Mouse (Mus musculus) thymus, postnatal 0 days (tissue): ENCODE measurements around the gene Sh2d6. TPM values are rescaled to one million over a fixed set of nuclear protein-coding genes. Genes with fewer than 3 reads are reported as not detected.

Source experiments
- polyA plus RNA-seq: library from polyadenylated mRNA; unstranded; fragments of >200 nt; fragmentation: Nextera tagmentation; extraction: Ambion mirVana; gene quantifications from 2 replicates; pipeline ENCODE4 v1.2.1, GENCODE M21; 2015

Gene Sh2d6
- polyA plus RNA-seq, 1 experiment from 2014 or later = 0.14 TPM

Other genes starting within 250 kb of the Sh2d6 start
- gene Sftpb, start 217.1 kb downstream of the Sh2d6 start, polyA plus RNA-seq = 0.21 TPM in 1 of 2 replicates, not detected in the other
- gene Usp39, start 176.5 kb downstream of the Sh2d6 start, polyA plus RNA-seq = 51.1 and 52.8 TPM in 2 replicates
- 31.7 and 32.5 TPM in 2 replicates for gene 0610030E20Rik, start 174.4 kb downstream of the Sh2d6 start, polyA plus RNA-seq
- gene Tmem150a, start 166.3 kb downstream of the Sh2d6 start, polyA plus RNA-seq = 1.6 and 1.9 TPM in 2 replicates
- 135 and 138 TPM in 2 replicates for gene Rnf181, start 154.8 kb downstream of the Sh2d6 start, polyA plus RNA-seq
- 24.7 and 29.0 TPM in 2 replicates for gene Vamp5, start 141.2 kb downstream of the Sh2d6 start, polyA plus RNA-seq
- 160 and 167 TPM in 2 replicates for gene Vamp8, start 131.0 kb downstream of the Sh2d6 start, polyA plus RNA-seq
- 7.0 and 7.3 TPM in 2 replicates for gene Ggcx, start 107.4 kb downstream of the Sh2d6 start, polyA plus RNA-seq
- gene Mat2a, start 82.1 kb downstream of the Sh2d6 start, polyA plus RNA-seq = 356 and 359 TPM in 2 replicates
- 62.4 and 63.4 TPM in 2 replicates for gene Capg, start 22.7 kb upstream of the Sh2d6 start, polyA plus RNA-seq
- gene Elmod3, start 76.7 kb upstream of the Sh2d6 start, polyA plus RNA-seq = 11.8 and 13.9 TPM in 2 replicates
- 8.4 and 10.5 TPM in 2 replicates for gene Retsat, start 76.8 kb upstream of the Sh2d6 start, polyA plus RNA-seq
- 43.9 and 44.1 TPM in 2 replicates for gene Tgoln1, start 95.3 kb upstream of the Sh2d6 start, polyA plus RNA-seq